Mouse (Mus musculus): ENCODE measurements at regions not wholly inside any gene's neighbourhood (a gene's known extent, or its start where the extent isn't known, plus 50 kb on each side); places are given as distances from the start of the nearest gene placed in this dataset.
A peak's percentile ranks its signal among the peaks of the same experiment; 100 is the strongest.

DNA sequence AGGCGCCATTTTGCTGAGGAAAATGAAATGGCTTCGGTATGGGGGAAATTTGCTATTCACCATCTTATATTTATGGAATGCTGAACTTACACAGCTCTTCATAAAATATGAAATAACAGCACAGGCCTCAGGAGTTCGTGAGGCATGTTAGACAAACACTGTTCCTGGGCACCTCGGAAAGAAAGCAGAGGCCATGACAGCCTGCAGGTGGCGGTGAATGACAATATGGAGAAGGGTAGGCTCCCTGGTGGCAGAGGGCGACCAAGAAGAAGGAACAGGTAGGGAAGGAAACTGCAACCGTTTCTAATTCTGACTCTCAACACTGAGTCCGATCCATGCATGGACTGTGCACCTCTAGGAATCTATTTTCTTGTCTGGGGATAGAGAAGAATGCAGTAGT is 553.6 kb upstream of the Tmpo start:
- 69% methylated on average over 8 of the region's 8 CpGs for WGBS
- Histone ChIP-seq H3K36me3 (replicated peaks) (no peaks in the 10 kb centered on the region), H3K9me3 (no peaks in the 10 kb centered on the region), H3K4me1 (peaks cover 7% of the 10 kb centered on the region; the same call in 1 of the 2 replicates), H3K27ac (no peak overlapping the region), H3K4me2 (no peak overlapping the region), H3K9ac (no peak overlapping the region), H3K4me3 (no peak overlapping the region), H3K27me3 (replicated peaks) (no peaks in the 10 kb centered on the region)
- no peak for ATAC-seq (replicated peaks)

GRCm38 (mm10) chr10:91732007-91732589 is 551.0 kb upstream of the Tmpo start:
- no peak overlapping the region for H3K4me3 ChIP-seq
- no peaks in the 10 kb centered on the region for H3K36me3 ChIP-seq (replicated peaks)
- no peak overlapping the region for H3K9ac ChIP-seq
- H3K9me3 ChIP-seq: no peaks in the 10 kb centered on the region
- ATAC-seq (replicated peaks): no peak
- H3K4me2 ChIP-seq: no peak overlapping the region
- peaks cover 7% of the 10 kb centered on the region; the same call in 1 of the 2 replicates for H3K4me1 ChIP-seq
- H3K27me3 ChIP-seq (replicated peaks): no peaks in the 10 kb centered on the region
- no peak overlapping the region; the same call in 1 of the 2 replicates for H3K27ac ChIP-seq
- WGBS: 62% methylated on average over 9 of the region's 9 CpGs

DNA sequence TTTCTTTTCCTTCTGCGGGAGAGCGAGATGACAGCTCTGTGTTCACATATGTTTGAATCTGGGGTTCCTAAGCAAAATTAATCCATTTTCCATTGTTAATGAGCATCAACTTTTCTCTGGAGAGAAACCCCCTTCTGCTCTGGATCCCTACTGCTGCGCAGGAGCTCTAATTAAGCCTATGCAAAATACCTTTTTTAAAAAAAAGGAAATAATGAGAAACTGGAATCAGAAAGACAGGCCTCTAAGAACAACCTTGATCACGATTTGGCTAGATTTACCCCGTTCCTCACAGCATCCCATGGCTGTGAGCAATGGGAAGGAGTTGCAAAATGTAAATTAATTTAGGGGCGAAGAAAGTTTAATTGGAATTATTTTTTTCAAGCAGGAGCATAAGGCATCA is 548.9 kb upstream of the Tmpo start:
- 55% methylated on average over 6 of the region's 6 CpGs for WGBS
- H3K27ac ChIP-seq: 0 out of 2 replicates have a peak overlapping the region, but pooled peaks have one; percentile 34

DNA sequence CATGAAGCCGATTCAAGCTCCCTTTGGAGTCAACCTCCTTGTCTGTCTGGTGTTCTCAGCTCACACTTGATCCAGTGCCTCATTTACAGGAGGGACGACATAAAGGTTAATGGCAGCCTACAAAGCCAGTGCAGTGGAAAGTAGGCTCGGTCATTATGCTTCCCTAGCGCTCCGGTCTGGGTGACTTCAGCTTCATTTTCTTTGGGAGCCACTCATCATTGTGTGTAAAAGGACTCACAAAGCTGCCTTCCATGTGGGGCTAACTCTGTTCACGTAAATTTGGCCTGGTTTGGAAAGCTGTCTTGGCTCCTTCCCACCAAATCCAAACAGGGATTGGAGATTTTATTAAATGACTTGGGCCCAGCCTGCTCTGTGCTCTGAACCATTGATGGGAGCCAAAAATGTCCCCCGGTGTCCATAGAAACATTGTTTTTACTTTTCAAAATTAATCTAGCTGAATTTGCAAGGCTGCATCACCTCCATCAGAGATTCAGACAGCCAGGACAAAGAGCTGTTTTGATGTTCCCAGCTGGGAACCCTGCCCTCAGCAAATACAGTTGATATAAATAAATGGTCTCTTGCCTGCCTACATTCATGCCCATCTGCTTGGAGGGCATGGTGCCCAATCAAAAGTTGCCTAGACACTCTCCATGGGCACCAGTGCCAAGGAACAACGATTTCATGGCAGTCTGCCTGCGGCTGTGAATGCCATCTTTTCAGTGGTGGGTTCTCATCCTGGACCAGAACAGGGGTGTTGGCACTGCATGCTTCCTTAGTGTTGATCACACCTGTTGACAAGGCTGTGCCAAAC is 538.7 kb upstream of the Tmpo start:
- Histone ChIP-seq H3K9ac (no peak overlapping the region), H3K4me3 (no peak overlapping the region), H3K9me3 (no peaks in the 10 kb centered on the region), H3K36me3 (replicated peaks) (no peaks in the 10 kb centered on the region), H3K27me3 (replicated peaks) (no peaks in the 10 kb centered on the region), H3K4me1 (no peaks in the 10 kb centered on the region; the same call in 1 of the 2 replicates), H3K27ac (peak overlapping the region; percentile 62), H3K4me2 (no peak overlapping the region)
- ATAC-seq (replicated peaks): peak; percentile 86
- WGBS: 75% methylated on average over 9 of the region's 9 CpGs

More for the DNA sequence above, 548.9 kb upstream of the Tmpo start:
- H3K9ac ChIP-seq: no peak overlapping the region
- no peaks in the 10 kb centered on the region for H3K27me3 ChIP-seq (replicated peaks)
- ATAC-seq (replicated peaks): no peak
- no peaks in the 10 kb centered on the region for H3K36me3 ChIP-seq (replicated peaks)
- no peak overlapping the region for H3K4me2 ChIP-seq
- no peak overlapping the region for H3K4me3 ChIP-seq
- H3K4me1 ChIP-seq: peaks cover 7% of the 10 kb centered on the region; the same call in 1 of the 2 replicates
- H3K9me3 ChIP-seq: no peaks in the 10 kb centered on the region

DNA sequence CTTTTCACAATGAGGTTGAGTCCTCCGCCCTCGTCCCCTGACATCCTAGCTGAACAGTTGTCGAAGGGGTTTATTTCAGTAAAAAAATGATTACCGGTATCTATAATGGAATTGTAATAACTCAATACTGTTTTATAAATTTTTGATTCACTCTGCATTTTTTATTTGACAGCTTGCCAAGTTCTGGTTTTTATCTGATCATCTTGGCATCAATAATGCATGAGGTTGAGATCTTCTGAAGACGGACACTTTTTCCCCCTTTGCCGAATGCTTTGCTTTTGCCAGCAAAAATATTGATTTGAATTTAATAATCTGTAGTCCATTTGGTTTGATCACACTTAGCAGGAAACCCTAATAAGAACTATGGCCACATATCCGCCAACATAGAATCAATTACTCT is 535.5 kb upstream of the Tmpo start:
- Histone ChIP-seq H3K9ac (no peak overlapping the region), H3K27ac (peak overlapping the region; percentile 52; the same call in 1 of the 2 replicates), H3K9me3 (no peaks in the 10 kb centered on the region), H3K36me3 (replicated peaks) (no peaks in the 10 kb centered on the region), H3K4me2 (no peak overlapping the region), H3K4me3 (no peak overlapping the region), H3K27me3 (replicated peaks) (no peaks in the 10 kb centered on the region), H3K4me1 (no peaks in the 10 kb centered on the region; the same call in 1 of the 2 replicates)
- 48% methylated on average over 7 of the region's 7 CpGs for WGBS
- ATAC-seq (replicated peaks): no peak

DNA sequence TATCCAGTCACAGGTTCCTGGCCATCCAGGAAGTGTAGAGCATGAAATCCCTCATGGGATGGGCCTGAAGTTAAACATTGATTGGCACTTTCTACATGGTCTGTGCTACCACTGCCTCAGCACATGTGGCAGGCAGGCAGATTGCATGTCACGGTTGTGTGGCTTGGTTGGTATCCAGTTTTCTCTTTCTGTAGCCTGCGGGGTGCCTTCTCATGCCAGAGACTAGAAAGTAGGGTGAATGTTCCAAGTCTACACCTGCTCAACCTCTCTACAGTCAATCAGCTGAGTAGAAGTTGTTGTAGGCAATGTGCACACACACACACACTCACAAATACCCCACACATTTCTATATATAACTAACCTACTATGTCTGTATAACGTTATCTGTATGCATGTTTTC is 533.5 kb upstream of the Tmpo start:
- no peak overlapping the region for H3K4me2 ChIP-seq
- H3K27ac ChIP-seq: no peak overlapping the region
- H3K36me3 ChIP-seq (replicated peaks): no peaks in the 10 kb centered on the region
- ATAC-seq (replicated peaks): no peak
- no peak overlapping the region for H3K9ac ChIP-seq
- H3K4me3 ChIP-seq: no peak overlapping the region
- H3K4me1 ChIP-seq: no peaks in the 10 kb centered on the region; the same call in 1 of the 2 replicates
- H3K9me3 ChIP-seq: no peaks in the 10 kb centered on the region
- WGBS: 84% methylated on average over 3 of the region's 3 CpGs
- no peaks in the 10 kb centered on the region for H3K27me3 ChIP-seq (replicated peaks)

DNA sequence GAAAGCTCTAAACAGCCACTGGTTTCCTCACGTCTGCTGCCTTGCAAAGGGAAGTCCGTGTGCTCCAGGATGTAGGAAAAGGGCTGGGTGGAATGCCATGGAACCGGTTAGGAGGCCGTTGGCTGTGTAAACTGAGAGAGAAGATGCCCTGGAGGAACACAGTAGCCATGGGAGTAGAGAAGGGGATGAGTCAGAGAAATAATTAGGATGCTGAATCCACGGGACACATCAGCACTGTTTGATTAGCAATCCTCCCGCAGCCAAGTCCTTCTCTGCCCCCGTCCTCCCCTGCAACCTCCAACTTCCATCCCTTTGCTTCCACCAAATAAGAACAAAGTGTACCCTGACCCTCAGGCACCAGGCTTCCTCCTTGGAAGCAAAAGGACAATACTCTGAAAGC is 532.4 kb upstream of the Tmpo start:
- no peak overlapping the region for H3K4me2 ChIP-seq
- H3K36me3 ChIP-seq (replicated peaks): no peaks in the 10 kb centered on the region
- WGBS: 42% methylated on average over 7 of the region's 7 CpGs
- ATAC-seq (replicated peaks): no peak
- no peak overlapping the region for H3K9ac ChIP-seq
- no peaks in the 10 kb centered on the region; the same call in 1 of the 2 replicates for H3K4me1 ChIP-seq
- no peak overlapping the region for H3K4me3 ChIP-seq
- H3K9me3 ChIP-seq: no peaks in the 10 kb centered on the region
- no peak overlapping the region for H3K27ac ChIP-seq
- H3K27me3 ChIP-seq (replicated peaks): no peaks in the 10 kb centered on the region

DNA sequence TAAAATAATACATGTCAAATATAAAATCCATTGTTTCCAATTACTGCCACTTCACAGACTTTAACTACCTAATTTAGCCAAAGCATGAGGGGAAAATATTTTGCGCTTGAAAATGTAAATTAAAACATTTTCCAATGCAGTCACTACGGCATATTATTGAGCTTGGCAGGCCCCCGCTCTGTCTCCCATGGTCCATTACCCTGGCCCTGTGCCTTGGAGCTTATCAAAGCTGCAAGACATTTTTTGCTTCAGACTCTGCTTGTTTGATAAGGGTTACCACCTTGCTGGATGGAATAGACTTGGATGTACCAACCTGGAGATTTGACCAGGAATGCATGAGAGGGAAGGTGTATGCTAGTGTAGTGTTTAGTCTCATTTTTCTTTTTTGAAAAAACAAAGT is 525.7 kb upstream of the Tmpo start:
- no peak overlapping the region for H3K4me2 ChIP-seq
- H3K27ac ChIP-seq: no peak overlapping the region
- no peak overlapping the region for H3K9ac ChIP-seq
- H3K4me3 ChIP-seq: no peak overlapping the region
- no peaks in the 10 kb centered on the region for H3K27me3 ChIP-seq (replicated peaks)
- H3K36me3 ChIP-seq (replicated peaks): no peaks in the 10 kb centered on the region
- 76% methylated on average over 3 of the region's 3 CpGs for WGBS
- no peak for ATAC-seq (replicated peaks)
- H3K4me1 ChIP-seq: no peaks in the 10 kb centered on the region
- no peaks in the 10 kb centered on the region for H3K9me3 ChIP-seq

DNA sequence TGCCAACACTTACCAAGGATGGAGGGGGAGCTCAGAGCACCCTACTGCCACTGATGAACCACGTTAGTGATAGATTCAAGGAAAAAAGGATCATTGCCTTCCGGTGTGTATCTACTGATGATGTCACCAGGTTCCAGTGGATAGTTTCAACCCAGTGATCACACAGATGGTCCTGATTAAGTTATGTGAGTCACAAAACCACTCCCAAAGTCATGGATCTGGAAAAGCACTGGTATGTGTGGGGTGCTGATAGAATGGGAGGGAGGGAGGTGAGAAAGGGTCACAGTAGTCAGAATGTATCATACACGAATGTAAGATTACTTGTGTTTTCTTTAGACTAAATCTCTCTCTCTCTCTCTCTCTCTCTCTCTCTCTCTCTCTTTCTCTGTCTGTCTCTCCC is 523.6 kb upstream of the Tmpo start:
- Histone ChIP-seq H3K4me1 (no peaks in the 10 kb centered on the region), H3K9ac (no peak overlapping the region), H3K27me3 (replicated peaks) (no peaks in the 10 kb centered on the region), H3K4me3 (no peak overlapping the region), H3K27ac (no peak overlapping the region), H3K4me2 (no peak overlapping the region), H3K9me3 (no peaks in the 10 kb centered on the region), H3K36me3 (replicated peaks) (no peaks in the 10 kb centered on the region)
- 79% methylated on average over 3 of the region's 3 CpGs for WGBS
- ATAC-seq (replicated peaks): no peak

GRCm38 (mm10) chr10:91701822-91702221 is 520.7 kb upstream of the Tmpo start:
- Histone ChIP-seq H3K9me3 (no peaks in the 10 kb centered on the region), H3K4me1 (no peaks in the 10 kb centered on the region), H3K27ac (no peak overlapping the region), H3K27me3 (replicated peaks) (no peaks in the 10 kb centered on the region), H3K4me2 (no peak overlapping the region), H3K36me3 (replicated peaks) (no peaks in the 10 kb centered on the region), H3K9ac (no peak overlapping the region), H3K4me3 (no peak overlapping the region)
- WGBS: 79% methylated on average over 3 of the region's 3 CpGs
- no peak for ATAC-seq (replicated peaks)

DNA sequence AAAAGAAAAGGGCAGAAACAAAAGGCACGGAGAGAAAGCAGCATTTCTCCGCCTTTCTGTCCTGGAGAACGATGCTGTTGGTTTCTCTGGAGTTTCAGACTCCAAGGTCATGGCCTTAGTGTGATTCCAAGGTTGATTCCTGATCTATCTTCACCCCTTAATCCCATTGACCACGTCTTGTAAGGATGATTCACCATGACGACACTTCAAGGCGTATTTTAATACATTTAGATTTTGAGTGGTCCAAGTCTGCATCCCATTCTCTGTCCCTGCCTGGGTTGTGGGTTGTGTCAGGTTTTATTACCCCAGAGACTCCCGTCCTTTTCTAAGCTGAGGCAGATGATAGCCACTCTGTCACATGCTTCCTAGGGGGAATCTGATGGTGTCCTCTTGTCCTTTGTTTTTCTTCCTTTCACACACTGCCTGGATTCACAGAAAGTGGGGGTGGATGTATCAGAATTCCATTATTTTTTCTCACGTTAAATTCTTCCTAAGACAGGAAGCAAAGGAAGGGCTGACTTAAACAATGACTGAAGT is 505.0 kb upstream of the Tmpo start:
- H3K4me2 ChIP-seq: 0 out of 2 replicates have a peak overlapping the region, but pooled peaks have one; percentile 9
- peak overlapping the region; percentile 78 for H3K27ac ChIP-seq
- H3K36me3 ChIP-seq (replicated peaks): no peaks in the 10 kb centered on the region
- no peaks in the 10 kb centered on the region for H3K9me3 ChIP-seq
- no peak for ATAC-seq (replicated peaks)
- no peak overlapping the region for H3K4me3 ChIP-seq
- WGBS: 14% methylated on average over 8 of the region's 8 CpGs
- no peak overlapping the region for H3K9ac ChIP-seq
- H3K27me3 ChIP-seq (replicated peaks): no peaks in the 10 kb centered on the region
- peaks cover 21% of the 10 kb centered on the region for H3K4me1 ChIP-seq

GRCm38 (mm10) chr10:91685164-91686027 is 504.3 kb upstream of the Tmpo start:
- Histone ChIP-seq H3K9me3 (no peaks in the 10 kb centered on the region), H3K36me3 (replicated peaks) (no peaks in the 10 kb centered on the region), H3K4me1 (peaks cover 21% of the 10 kb centered on the region), H3K27ac (peak overlapping the region; percentile 78), H3K27me3 (replicated peaks) (no peaks in the 10 kb centered on the region), H3K4me3 (no peak overlapping the region), H3K4me2 (peak overlapping the region; percentile 31; the same call in 1 of the 2 replicates), H3K9ac (no peak overlapping the region)
- WGBS: 12% methylated on average over 8 of the region's 8 CpGs
- peak; percentile 94 for ATAC-seq (replicated peaks)

Measured in midbrain, embryonic 15.5 days (tissue).